Mouse (Mus musculus): Measurements from ENCODE around the gene Ulk4. TPM values are rescaled to one million over a fixed set of nuclear protein-coding genes. Genes with fewer than 3 reads are reported as not detected.

The Ulk4 gene
- polyA plus RNA-seq, 1 experiment from 2014 or later: 97.4 TPM

- peaks cover 42% of the 10 kb centered on the region for H3K4me1 ChIP-seq (replicated peaks)
- H3K27me3 ChIP-seq (replicated peaks): no peaks in the 10 kb centered on the region
- 40% methylated on average over 4 of the region's 4 CpGs for WGBS
- H3K9me3 ChIP-seq (replicated peaks): no peaks in the 10 kb centered on the region
- ATAC-seq (ENCODE audit: insufficient number of reproducible peaks, low FRiP score): no peak
- H3K27ac ChIP-seq (ENCODE audit: poor library complexity, severe bottlenecking): no peak overlapping the region
- H3K36me3 ChIP-seq: no peaks in the 10 kb centered on the region
- H3K4me2 ChIP-seq: no peak overlapping the region
- H3K9ac ChIP-seq: no peak overlapping the region
- no peak overlapping the region for H3K4me3 ChIP-seq
Observed at GRCm38 (mm10) chr9:120986994-120987393, 290.0 kb downstream of the Ulk4 start.

GRCm38 (mm10) chr9:120986255-120986654 lies 290.7 kb downstream of the Ulk4 start:
- WGBS: 65% methylated on average over 3 of the region's 3 CpGs
- Histone ChIP-seq H3K4me3 (no peak overlapping the region), H3K36me3 (no peaks in the 10 kb centered on the region), H3K27ac (ENCODE audit: poor library complexity, severe bottlenecking) (no peak overlapping the region), H3K9me3 (replicated peaks) (no peaks in the 10 kb centered on the region), H3K4me2 (no peak overlapping the region), H3K27me3 (replicated peaks) (no peaks in the 10 kb centered on the region), H3K4me1 (replicated peaks) (peaks cover 42% of the 10 kb centered on the region), H3K9ac (no peak overlapping the region)
- ATAC-seq (ENCODE audit: insufficient number of reproducible peaks, low FRiP score): no peak

GRCm38 (mm10) chr9:120985524-120985923 lies 291.5 kb downstream of the Ulk4 start:
- Histone ChIP-seq H3K4me2 (no peak overlapping the region), H3K27ac (ENCODE audit: poor library complexity, severe bottlenecking) (no peak overlapping the region), H3K9me3 (replicated peaks) (no peaks in the 10 kb centered on the region), H3K9ac (no peak overlapping the region), H3K4me1 (replicated peaks) (peaks cover 42% of the 10 kb centered on the region), H3K36me3 (no peaks in the 10 kb centered on the region), H3K4me3 (no peak overlapping the region), H3K27me3 (replicated peaks) (no peaks in the 10 kb centered on the region)
- ATAC-seq (ENCODE audit: insufficient number of reproducible peaks, low FRiP score): no peak
- 95% methylated on average over 5 of the region's 5 CpGs for whole genome bisulfite sequencing

- ATAC-seq (ENCODE audit: insufficient number of reproducible peaks, low FRiP score): no peak
- Histone ChIP-seq H3K4me2 (no peak overlapping the region), H3K4me1 (replicated peaks) (peaks cover 42% of the 10 kb centered on the region), H3K4me3 (no peak overlapping the region), H3K9me3 (replicated peaks) (no peaks in the 10 kb centered on the region), H3K9ac (no peak overlapping the region), H3K27ac (ENCODE audit: poor library complexity, severe bottlenecking) (no peak overlapping the region), H3K36me3 (no peaks in the 10 kb centered on the region), H3K27me3 (replicated peaks) (no peaks in the 10 kb centered on the region)
- WGBS: 88% methylated on average over 5 of the region's 5 CpGs
Observed at GRCm38 (mm10) chr9:120985009-120985408, 292.0 kb downstream of the Ulk4 start.

GRCm38 (mm10) chr9:120984509-120984908 lies 292.5 kb downstream of the Ulk4 start:
- Histone ChIP-seq H3K36me3 (no peaks in the 10 kb centered on the region), H3K27ac (ENCODE audit: poor library complexity, severe bottlenecking) (no peak overlapping the region), H3K4me1 (replicated peaks) (peaks cover 42% of the 10 kb centered on the region), H3K4me2 (no peak overlapping the region), H3K9ac (no peak overlapping the region), H3K27me3 (replicated peaks) (no peaks in the 10 kb centered on the region), H3K4me3 (no peak overlapping the region), H3K9me3 (replicated peaks) (no peaks in the 10 kb centered on the region)
- 72% methylated on average over 5 of the region's 5 CpGs for WGBS
- ATAC-seq (ENCODE audit: insufficient number of reproducible peaks, low FRiP score): no peak

- Histone ChIP-seq H3K4me2 (no peak overlapping the region), H3K9me3 (replicated peaks) (no peaks in the 10 kb centered on the region), H3K36me3 (no peaks in the 10 kb centered on the region), H3K4me1 (replicated peaks) (peaks cover 40% of the 10 kb centered on the region), H3K4me3 (no peak overlapping the region), H3K27me3 (replicated peaks) (no peaks in the 10 kb centered on the region), H3K9ac (no peak overlapping the region), H3K27ac (ENCODE audit: poor library complexity, severe bottlenecking) (no peak overlapping the region)
- WGBS: 75% methylated on average over 8 of the region's 8 CpGs
- no peak for ATAC-seq (ENCODE audit: insufficient number of reproducible peaks, low FRiP score)
Observed at GRCm38 (mm10) chr9:120983849-120984248, 293.1 kb downstream of the Ulk4 start.

GRCm38 (mm10) chr9:120981777-120982176 lies 295.2 kb downstream of the Ulk4 start:
- no peak for ATAC-seq (ENCODE audit: insufficient number of reproducible peaks, low FRiP score)
- Histone ChIP-seq H3K9ac (no peak overlapping the region), H3K4me1 (replicated peaks) (peaks cover 19% of the 10 kb centered on the region), H3K4me3 (no peak overlapping the region), H3K36me3 (no peaks in the 10 kb centered on the region), H3K27ac (ENCODE audit: poor library complexity, severe bottlenecking) (no peak overlapping the region), H3K27me3 (replicated peaks) (no peaks in the 10 kb centered on the region), H3K9me3 (replicated peaks) (no peaks in the 10 kb centered on the region), H3K4me2 (no peak overlapping the region)
- 82% methylated on average over 7 of the region's 7 CpGs for WGBS

GRCm38 (mm10) chr9:120976856-120977255 lies 300.1 kb downstream of the Ulk4 start:
- no peak for ATAC-seq (ENCODE audit: insufficient number of reproducible peaks, low FRiP score)
- 90% methylated on average over 4 of the region's 4 CpGs for WGBS
- no peak overlapping the region for H3K4me2 ChIP-seq
- no peak overlapping the region for H3K27ac ChIP-seq (ENCODE audit: poor library complexity, severe bottlenecking)
- H3K4me1 ChIP-seq (replicated peaks): peaks cover 4% of the 10 kb centered on the region
- H3K9ac ChIP-seq: no peak overlapping the region
- H3K4me3 ChIP-seq: no peak overlapping the region
- H3K9me3 ChIP-seq (replicated peaks): no peaks in the 10 kb centered on the region
- H3K27me3 ChIP-seq (replicated peaks): no peaks in the 10 kb centered on the region
- H3K36me3 ChIP-seq: no peaks in the 10 kb centered on the region

- WGBS: 60% methylated on average over 5 of the region's 5 CpGs
- peak; percentile 24; the same call in 1 of the 2 replicates for ATAC-seq (ENCODE audit: insufficient number of reproducible peaks, low FRiP score)
- no peaks in the 10 kb centered on the region for H3K9me3 ChIP-seq (replicated peaks)
- no peak overlapping the region for H3K4me2 ChIP-seq
- no peaks in the 10 kb centered on the region for H3K27me3 ChIP-seq (replicated peaks)
- no peak overlapping the region for H3K9ac ChIP-seq
- no peak overlapping the region for H3K27ac ChIP-seq (ENCODE audit: poor library complexity, severe bottlenecking)
- peaks cover 4% of the 10 kb centered on the region for H3K4me1 ChIP-seq (replicated peaks)
- H3K4me3 ChIP-seq: no peak overlapping the region
- no peaks in the 10 kb centered on the region for H3K36me3 ChIP-seq
Observed at GRCm38 (mm10) chr9:120976158-120976557, 300.8 kb downstream of the Ulk4 start.

- WGBS: 71% methylated on average over 2 of the region's 2 CpGs
- no peak for ATAC-seq (ENCODE audit: insufficient number of reproducible peaks, low FRiP score)
- Histone ChIP-seq H3K36me3 (peaks cover 7% of the 10 kb centered on the region), H3K27me3 (replicated peaks) (no peaks in the 10 kb centered on the region), H3K4me2 (no peak overlapping the region), H3K9ac (no peak overlapping the region), H3K4me3 (no peak overlapping the region), H3K4me1 (replicated peaks) (peaks cover 4% of the 10 kb centered on the region), H3K9me3 (replicated peaks) (no peaks in the 10 kb centered on the region), H3K27ac (ENCODE audit: poor library complexity, severe bottlenecking) (no peak overlapping the region)
Observed at GRCm38 (mm10) chr9:120974209-120974608, 302.8 kb downstream of the Ulk4 start.

GRCm38 (mm10) chr9:120973026-120973515 lies 303.9 kb downstream of the Ulk4 start:
- no peaks in the 10 kb centered on the region for H3K9me3 ChIP-seq (replicated peaks)
- H3K9ac ChIP-seq: no peak overlapping the region
- H3K4me1 ChIP-seq (replicated peaks): peaks cover 4% of the 10 kb centered on the region
- no peaks in the 10 kb centered on the region for H3K27me3 ChIP-seq (replicated peaks)
- WGBS: 70% methylated on average over 6 of the region's 6 CpGs
- no peak for ATAC-seq (ENCODE audit: insufficient number of reproducible peaks, low FRiP score)
- H3K4me2 ChIP-seq: no peak overlapping the region
- peaks cover 18% of the 10 kb centered on the region for H3K36me3 ChIP-seq
- no peak overlapping the region for H3K4me3 ChIP-seq
- no peak overlapping the region for H3K27ac ChIP-seq (ENCODE audit: poor library complexity, severe bottlenecking)

- peaks cover 61% of the 10 kb centered on the region for H3K4me1 ChIP-seq (replicated peaks)
- no peak overlapping the region for H3K27ac ChIP-seq (ENCODE audit: poor library complexity, severe bottlenecking)
- no peaks in the 10 kb centered on the region for H3K9me3 ChIP-seq (replicated peaks)
- ATAC-seq (ENCODE audit: insufficient number of reproducible peaks, low FRiP score): no peak
- peaks cover 97% of the 10 kb centered on the region for H3K36me3 ChIP-seq
- WGBS: 80% methylated on average over 10 of the region's 10 CpGs
- no peak overlapping the region for H3K9ac ChIP-seq
- no peak overlapping the region for H3K4me2 ChIP-seq
- H3K4me3 ChIP-seq: no peak overlapping the region
- H3K27me3 ChIP-seq (replicated peaks): no peaks in the 10 kb centered on the region
Observed at GRCm38 (mm10) chr9:120965007-120965406, 312.0 kb downstream of the Ulk4 start.
